Mouse (Mus musculus) adrenal gland (tissue): Measurements from ENCODE around the gene Polr1d.

Experiments
- intact Hi-C: fragments of 180-260 bp; cut with DNase I; formaldehyde crosslinking; loops from one replicate; pipeline ENCODE4 v1.15.1; 2025

Polr1d gene

DNA sequence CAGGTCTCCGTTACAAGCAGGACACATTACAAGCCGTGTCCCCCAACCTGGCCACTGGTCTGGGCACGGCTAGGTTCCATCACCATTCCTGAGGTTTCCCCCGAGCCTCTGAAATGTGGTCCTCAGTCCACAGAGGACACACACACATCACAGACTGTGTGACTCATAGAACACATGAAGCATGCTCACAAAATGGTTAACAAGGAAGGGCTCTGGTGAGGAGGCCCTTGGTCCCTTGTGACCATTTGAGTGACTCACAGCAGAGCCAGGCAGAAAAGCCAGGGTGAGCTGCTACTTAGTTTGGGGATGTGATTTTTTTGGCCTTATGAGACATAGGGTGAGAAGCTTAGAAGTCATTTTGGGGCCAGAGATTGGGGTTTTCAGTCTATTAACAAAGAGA is 55.1 kb downstream of the Polr1d start:
- intact Hi-C loops = no loop called here

- intact Hi-C loops = no loop called here
Measured at GRCm38 (mm10) chr5:147133662-147134061, 56.8 kb downstream of the Polr1d start.

- intact Hi-C loops = no loop called here
Measured at GRCm38 (mm10) chr5:147134341-147135088, 57.7 kb downstream of the Polr1d start.

DNA sequence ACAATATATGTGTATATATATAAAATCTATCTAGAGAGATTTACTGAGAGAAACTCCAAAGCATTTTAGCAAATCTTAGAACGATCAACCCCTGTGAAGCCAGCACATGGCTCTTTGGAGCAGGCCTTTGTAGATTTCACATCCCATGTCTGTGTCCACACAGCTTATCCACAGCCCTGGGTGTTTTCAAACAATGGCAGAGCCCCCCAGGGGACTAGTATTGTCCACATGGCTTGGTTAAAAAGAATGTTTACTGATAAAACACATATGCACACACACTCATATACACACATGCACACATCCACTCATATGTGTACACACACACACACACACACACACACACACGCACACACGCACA is 58.2 kb downstream of the Polr1d start:
- intact Hi-C loops = no loop called here

DNA sequence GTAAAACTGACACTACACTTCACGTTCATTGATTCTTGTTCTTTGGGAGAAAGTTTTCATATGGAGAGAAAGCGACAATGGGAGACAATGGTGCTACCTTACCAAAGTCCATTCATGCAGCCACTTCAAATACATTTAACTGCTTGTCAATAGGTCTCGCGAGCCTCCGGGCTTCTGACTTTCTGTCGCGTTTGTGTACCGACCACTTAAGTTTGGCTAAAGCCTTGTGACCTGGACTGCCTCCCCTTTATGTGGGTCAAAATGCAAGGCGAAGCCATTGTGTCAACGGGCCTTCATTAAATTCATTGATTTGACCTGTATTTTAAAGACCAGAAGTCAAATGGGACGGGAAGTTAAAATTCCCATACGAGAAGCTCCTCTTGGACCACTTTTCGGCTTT is 59.1 kb downstream of the Polr1d start:
- intact Hi-C loops = no loop called here

DNA sequence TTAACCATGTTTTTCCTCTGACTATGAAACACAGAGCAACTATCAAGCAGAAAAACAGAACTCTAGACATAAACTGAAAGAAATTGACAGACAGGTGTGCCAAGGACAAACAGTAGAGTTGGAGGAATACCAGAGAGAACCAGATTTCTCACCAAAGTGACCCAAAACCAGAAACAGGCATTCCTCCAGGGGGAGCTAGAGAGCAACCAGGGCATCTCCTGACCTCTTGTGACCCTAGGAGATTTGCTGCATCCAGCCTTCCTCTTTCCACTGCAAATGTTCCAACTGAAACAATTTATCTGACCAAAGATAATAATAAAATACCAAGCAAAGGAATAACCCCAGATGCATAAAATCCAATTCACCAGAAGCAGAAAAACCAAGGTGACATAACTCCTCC is 70.5 kb downstream of the Polr1d start:
- intact Hi-C loops = no loop called here

GRCm38 (mm10) chr5:147154806-147155371 is 78.0 kb downstream of the Polr1d start:
- intact Hi-C loops = no loop called here

DNA sequence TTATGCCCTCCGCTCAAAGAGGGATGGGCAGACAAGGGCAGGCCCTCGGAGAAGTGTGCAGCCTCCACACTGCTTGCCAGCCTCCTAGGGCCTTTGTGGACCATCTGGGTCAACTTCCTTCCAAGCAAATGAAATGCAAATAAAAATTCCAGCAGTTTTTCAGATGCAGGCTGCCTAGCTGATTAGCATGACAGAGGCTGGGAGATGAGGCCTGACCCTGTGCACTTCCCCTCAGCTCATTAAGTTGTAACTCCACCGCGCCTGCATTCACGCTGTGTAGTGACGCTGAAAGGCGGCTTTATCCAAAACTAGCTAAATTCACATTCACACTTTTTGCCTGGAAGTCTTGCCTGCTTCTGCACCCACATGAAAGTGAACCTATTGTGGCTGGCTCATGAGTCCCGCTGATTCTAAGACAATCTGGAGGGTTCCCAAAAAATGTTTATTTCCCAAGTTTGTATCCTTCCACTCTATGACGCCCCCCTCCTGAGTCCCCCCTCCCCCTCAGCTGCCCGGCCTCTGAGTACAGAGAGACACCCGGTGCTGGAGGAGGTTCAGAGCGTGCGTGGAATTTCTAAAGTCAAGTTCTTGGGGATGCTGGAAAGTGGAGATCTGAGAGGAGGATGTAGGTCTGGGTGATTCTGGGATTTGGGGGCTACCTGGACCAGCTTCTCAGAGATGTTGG is 78.7 kb downstream of the Polr1d start:
- intact Hi-C loops = no loop called here

DNA sequence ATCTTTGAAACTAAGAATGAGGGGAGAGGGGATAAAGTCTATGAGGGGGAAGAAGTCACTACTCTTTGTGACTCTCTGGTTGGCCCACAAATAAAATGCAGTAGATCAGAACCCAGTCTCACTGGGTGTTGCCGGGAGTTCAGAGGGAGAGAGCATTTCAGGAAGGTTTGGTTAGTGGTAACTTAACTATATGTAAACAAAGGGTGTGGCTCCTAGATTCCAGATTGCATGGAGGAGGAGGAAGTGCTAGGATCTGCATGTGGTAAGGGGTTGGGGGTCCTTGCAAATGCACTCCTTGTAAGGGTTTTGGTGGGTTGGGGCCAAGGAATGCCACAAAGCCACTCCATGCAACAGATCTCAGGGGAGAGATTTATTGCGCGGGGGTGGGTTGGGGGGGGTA is 79.5 kb downstream of the Polr1d start:
- intact Hi-C loops = no loop called here

DNA sequence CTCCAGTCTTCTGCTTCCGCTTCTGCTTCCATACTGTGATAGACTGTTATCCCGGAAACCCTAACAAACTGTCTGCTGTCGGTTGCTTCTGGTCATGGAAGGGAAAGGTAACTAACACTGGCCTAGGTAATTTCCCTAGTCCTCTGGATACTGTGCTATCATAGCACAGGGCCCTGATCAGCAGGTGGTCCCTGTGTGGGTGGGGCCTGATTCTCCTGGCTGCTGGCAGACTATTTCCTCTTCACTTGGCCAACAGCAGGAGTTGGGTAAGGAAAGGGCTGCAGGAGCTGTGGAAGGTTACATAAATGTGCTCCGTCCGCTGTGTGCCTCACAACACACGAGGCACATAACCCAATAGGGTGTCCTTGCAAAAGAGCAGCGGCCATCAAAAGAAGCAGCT is 80.6 kb downstream of the Polr1d start:
- intact Hi-C loops = no loop called here

GRCm38 (mm10) chr5:147159320-147159719 is 82.5 kb downstream of the Polr1d start:
- intact Hi-C loops = no loop called here

GRCm38 (mm10) chr5:147159792-147160191 is 82.9 kb downstream of the Polr1d start:
- intact Hi-C loops = no loop called here
